Mouse (Mus musculus) liver, adult 2 months (tissue): ENCODE results near the gene Wscd2. TPM values are rescaled to one million over a fixed set of nuclear protein-coding genes. Genes with fewer than 3 reads are reported as not detected.

Experiments
- DNase-seq: peaks from one replicate; pipeline ENCODE4 v3.0.0-alpha.2; 2011; ENCODE audit warnings: low read depth, low spot score; ENCODE audit errors: extremely low read depth
- H3K27ac ChIP-seq: fragments of 200-500 bp; replicated peaks from 2 replicates; pipeline ENCODE4 v1.5.1; 2012; ENCODE audit warnings: low read depth, mild to moderate bottlenecking, control low read depth, inconsistent platforms, low read length; ENCODE audit not compliant: insufficient read depth
- H3K27me3 ChIP-seq: fragments of 200-500 bp; 2 replicates; pipeline ENCODE4 v1.6.1; 2012; ENCODE audit warnings: mild to moderate bottlenecking, moderate library complexity, low read length, inconsistent platforms; ENCODE audit not compliant: control insufficient read depth, insufficient read depth
- H3K36me3 ChIP-seq: fragments of 200-500 bp; 2 replicates; pipeline ENCODE4 v1.6.1; 2012; ENCODE audit warnings: low read length, inconsistent platforms; ENCODE audit not compliant: control insufficient read depth, insufficient read depth
- H3K4me1 ChIP-seq: fragments of 200-500 bp; 2 replicates; pipeline ENCODE4 v1.6.1; 2011; ENCODE audit warnings: low read length; ENCODE audit not compliant: control insufficient read depth, insufficient read depth
- H3K4me3 ChIP-seq: fragments of 200-500 bp; 2 replicates; pipeline ENCODE4 v1.5.1; 2011; ENCODE audit warnings: low read depth, mild to moderate bottlenecking, control low read depth, low read length, moderate library complexity; ENCODE audit not compliant: insufficient read depth
- H3K79me2 ChIP-seq: fragments of 200-500 bp; 2 replicates; pipeline ENCODE4 v1.6.1; 2012; ENCODE audit warnings: inconsistent platforms, mild to moderate bottlenecking, low read length, moderate library complexity; ENCODE audit not compliant: control insufficient read depth, insufficient read depth
- H3K9ac ChIP-seq: fragments of 200-500 bp; 2 replicates; pipeline ENCODE4 v1.6.1; 2012; ENCODE audit warnings: low read depth, mild to moderate bottlenecking, control low read depth, inconsistent platforms, low read length
- CTCF ChIP-seq: fragments of 200-500 bp; IDR thresholded peaks from 2 replicates; pipeline ENCODE4 v1.5.1; 2011; ENCODE audit warnings: low read depth, low read length, control low read depth
- POLR2A ChIP-seq: fragments of 200-500 bp; IDR thresholded peaks from 2 replicates; pipeline ENCODE4 v1.6.1; 2011; ENCODE audit warnings: low read length, control low read depth; ENCODE audit not compliant: insufficient read depth; ENCODE audit errors: extremely low read depth
- WGBS: fragments of 180-500 bp; shearing (Covaris S2); methylation state at CpG from one replicate; pipeline ENCODE4 v1.1.7; 2018; 5-methylcytosine and 5-hydroxymethylcytosine counted together
- polyA plus RNA-seq: library from polyadenylated mRNA; depleted of rRNA; stranded (reverse); fragments of >200 nt; gene quantifications from 2 replicates; pipeline ENCODE4 v1.2.3, GENCODE M21; 2012
- total RNA-seq: library from RNA; depleted of rRNA; stranded (reverse); fragments of >200 nt; gene quantifications from 2 replicates; pipeline ENCODE4 v1.2.3, GENCODE M21; 2014

Wscd2 gene
- total and polyA plus RNA-seq, 2 experiments: 0.05 to 0.09 TPM

GRCm38 (mm10) chr5:113485584-113486162 is 4.5 kb upstream of the Wscd2 start:
- TF ChIP-seq CTCF: no peak
- TF ChIP-seq POLR2A: no peak
- no peak for DNase-seq
- H3K36me3 ChIP-seq: no peaks in the 10 kb centered on the region
- H3K4me3 ChIP-seq: no peak overlapping the region
- peaks cover 6% of the 10 kb centered on the region; the same call in 1 of the 2 replicates for H3K27me3 ChIP-seq
- 54% methylated on average over 11 of the region's 11 CpGs for WGBS
- H3K9ac ChIP-seq: no peak overlapping the region
- H3K79me2 ChIP-seq: no peaks in the 10 kb centered on the region
- no peak overlapping the region for H3K27ac ChIP-seq
- no peaks in the 10 kb centered on the region for H3K4me1 ChIP-seq

GRCm38 (mm10) chr5:113487879-113488278 is 2.3 kb upstream of the Wscd2 start:
- H3K4me3 ChIP-seq: no peak overlapping the region
- H3K9ac ChIP-seq: no peak overlapping the region
- H3K36me3 ChIP-seq: no peaks in the 10 kb centered on the region
- H3K27me3 ChIP-seq: peaks cover 8% of the 10 kb centered on the region; the same call in 1 of the 2 replicates
- no peaks in the 10 kb centered on the region for H3K79me2 ChIP-seq
- H3K4me1 ChIP-seq: no peaks in the 10 kb centered on the region
- TF ChIP-seq POLR2A (no peak), CTCF (no peak)
- no peak overlapping the region for H3K27ac ChIP-seq
- DNase-seq: no peak
- 71% methylated on average over 8 of the region's 8 CpGs for WGBS

GRCm38 (mm10) chr5:113489617-113490016 is 516 bp upstream of the Wscd2 start:
- H3K4me1 ChIP-seq: no peaks in the 10 kb centered on the region
- TF ChIP-seq CTCF: no peak
- no peak for TF ChIP-seq POLR2A
- DNase-seq: no peak
- 83% methylated on average over 9 of the region's 9 CpGs for WGBS
- no peak overlapping the region for H3K27ac ChIP-seq
- H3K27me3 ChIP-seq: peaks cover 8% of the 10 kb centered on the region; the same call in 1 of the 2 replicates
- H3K79me2 ChIP-seq: no peaks in the 10 kb centered on the region
- no peak overlapping the region for H3K9ac ChIP-seq
- no peak overlapping the region for H3K4me3 ChIP-seq
- no peaks in the 10 kb centered on the region for H3K36me3 ChIP-seq

GRCm38 (mm10) chr5:113490467-113491260 is 531 bp downstream of the Wscd2 start:
- no peaks in the 10 kb centered on the region for H3K79me2 ChIP-seq
- no peak overlapping the region for H3K27ac ChIP-seq
- 2% methylated on average over 60 of the region's 63 CpGs for WGBS
- TF ChIP-seq POLR2A (no peak), CTCF (no peak)
- DNase-seq: no peak
- no peak overlapping the region for H3K4me3 ChIP-seq
- H3K9ac ChIP-seq: no peak overlapping the region
- no peaks in the 10 kb centered on the region for H3K4me1 ChIP-seq
- no peaks in the 10 kb centered on the region for H3K36me3 ChIP-seq
- H3K27me3 ChIP-seq: peaks cover 8% of the 10 kb centered on the region; the same call in 1 of the 2 replicates

- TF ChIP-seq POLR2A (no peak), CTCF (no peak)
- 71% methylated on average over 4 of the region's 4 CpGs for WGBS
- no peaks in the 10 kb centered on the region for H3K4me1 ChIP-seq
- no peak for DNase-seq
- H3K4me3 ChIP-seq: no peak overlapping the region
- H3K36me3 ChIP-seq: no peaks in the 10 kb centered on the region
- no peaks in the 10 kb centered on the region for H3K79me2 ChIP-seq
- peaks cover 8% of the 10 kb centered on the region; the same call in 1 of the 2 replicates for H3K27me3 ChIP-seq
- no peak overlapping the region for H3K27ac ChIP-seq
- H3K9ac ChIP-seq: no peak overlapping the region
Measured at GRCm38 (mm10) chr5:113491552-113491951, 1.4 kb downstream of the Wscd2 start.

GRCm38 (mm10) chr5:113491988-113492387 is 1.9 kb downstream of the Wscd2 start:
- H3K27me3 ChIP-seq: peaks cover 8% of the 10 kb centered on the region; the same call in 1 of the 2 replicates

More at GRCm38 (mm10) chr5:113491988-113492387, 1.9 kb downstream of the Wscd2 start:
- H3K27ac ChIP-seq: no peak overlapping the region
- H3K9ac ChIP-seq: no peak overlapping the region
- H3K36me3 ChIP-seq: no peaks in the 10 kb centered on the region
- TF ChIP-seq CTCF (no peak), POLR2A (no peak)
- H3K4me3 ChIP-seq: no peak overlapping the region
- DNase-seq: no peak
- 79% methylated on average over 3 of the region's 3 CpGs for WGBS
- no peaks in the 10 kb centered on the region for H3K79me2 ChIP-seq
- H3K4me1 ChIP-seq: no peaks in the 10 kb centered on the region
